Mouse (Mus musculus): ENCODE measurements at regions not wholly inside any gene's neighbourhood (a gene's known extent, or its start where the extent isn't known, plus 50 kb on each side); places are given as distances from the start of the nearest gene placed in this dataset.

- DNase-seq (ENCODE audit: low spot score), result no peak
These were observed 50.4 kb upstream of the Atg10 start for GRCm38 (mm10) chr13:91274131-91274530.

- peak; percentile 38 for DNase-seq (ENCODE audit: low spot score)
These were observed 50.8 kb upstream of the Atg10 start for GRCm38 (mm10) chr13:91274615-91275014.

GRCm38 (mm10) chr13:91279487-91279886, 55.7 kb upstream of the Atg10 start:
- no peak for DNase-seq (ENCODE audit: low spot score)

- no peak for DNase-seq (ENCODE audit: low spot score)
These were observed 71.9 kb upstream of the Atg10 start for GRCm38 (mm10) chr13:91295552-91296170.

GRCm38 (mm10) chr13:91296521-91297160, 72.9 kb upstream of the Atg10 start:
- no peak for DNase-seq (ENCODE audit: low spot score)

- no peak for DNase-seq (ENCODE audit: low spot score)
These were observed 78.1 kb upstream of the Atg10 start for GRCm38 (mm10) chr13:91301849-91302248.

- DNase-seq (ENCODE audit: low spot score), result no peak
These were observed 82.1 kb upstream of the Atg10 start for GRCm38 (mm10) chr13:91305697-91306405.

GRCm38 (mm10) chr13:91306545-91306944, 82.8 kb upstream of the Atg10 start:
- no peak for DNase-seq (ENCODE audit: low spot score)

- DNase-seq (ENCODE audit: low spot score), result no peak
These were observed 89.3 kb upstream of the Atg10 start for GRCm38 (mm10) chr13:91312905-91313571.

- DNase-seq (ENCODE audit: low spot score), result no peak
These were observed 98.6 kb upstream of the Atg10 start for GRCm38 (mm10) chr13:91322331-91322730.

- DNase-seq (ENCODE audit: low spot score), result no peak
These were observed 103.1 kb upstream of the Atg10 start for GRCm38 (mm10) chr13:91326834-91327233.

GRCm38 (mm10) chr13:91334283-91334682, 110.5 kb upstream of the Atg10 start:
- no peak for DNase-seq (ENCODE audit: low spot score)

GRCm38 (mm10) chr13:91344139-91344538, 115.9 kb upstream of the Ssbp2 start:
- no peak for DNase-seq (ENCODE audit: low spot score)

GRCm38 (mm10) chr13:91348489-91349083, 111.5 kb upstream of the Ssbp2 start:
- DNase-seq (ENCODE audit: low spot score), result no peak

- DNase-seq (ENCODE audit: low spot score), result peak; percentile 57
These were observed 107.8 kb upstream of the Ssbp2 start for GRCm38 (mm10) chr13:91352311-91352710.

GRCm38 (mm10) chr13:91356516-91356915, 103.6 kb upstream of the Ssbp2 start:
- DNase-seq (ENCODE audit: low spot score), result no peak

- DNase-seq (ENCODE audit: low spot score), result no peak
These were observed 100.0 kb upstream of the Ssbp2 start for GRCm38 (mm10) chr13:91360121-91360520.

GRCm38 (mm10) chr13:91365270-91365952, 94.7 kb upstream of the Ssbp2 start:
- peak; percentile 91 for DNase-seq (ENCODE audit: low spot score)

GRCm38 (mm10) chr13:91366540-91366939, 93.5 kb upstream of the Ssbp2 start:
- DNase-seq (ENCODE audit: low spot score), result no peak

GRCm38 (mm10) chr13:91367896-91368556, 92.1 kb upstream of the Ssbp2 start:
- no peak for DNase-seq (ENCODE audit: low spot score)

GRCm38 (mm10) chr13:91368664-91369063, 91.4 kb upstream of the Ssbp2 start:
- no peak for DNase-seq (ENCODE audit: low spot score)

Data from lung, postnatal 25 days (tissue).